Mouse (Mus musculus) skeletal muscle tissue, adult 2 months (tissue): ENCODE results near the gene Gnai2.

Experiments
- DNase-seq: peaks from one replicate; pipeline ENCODE4 v3.0.0-alpha.2; 2012; ENCODE audit warnings: low read depth, low spot score

Gene Gnai2

DNA sequence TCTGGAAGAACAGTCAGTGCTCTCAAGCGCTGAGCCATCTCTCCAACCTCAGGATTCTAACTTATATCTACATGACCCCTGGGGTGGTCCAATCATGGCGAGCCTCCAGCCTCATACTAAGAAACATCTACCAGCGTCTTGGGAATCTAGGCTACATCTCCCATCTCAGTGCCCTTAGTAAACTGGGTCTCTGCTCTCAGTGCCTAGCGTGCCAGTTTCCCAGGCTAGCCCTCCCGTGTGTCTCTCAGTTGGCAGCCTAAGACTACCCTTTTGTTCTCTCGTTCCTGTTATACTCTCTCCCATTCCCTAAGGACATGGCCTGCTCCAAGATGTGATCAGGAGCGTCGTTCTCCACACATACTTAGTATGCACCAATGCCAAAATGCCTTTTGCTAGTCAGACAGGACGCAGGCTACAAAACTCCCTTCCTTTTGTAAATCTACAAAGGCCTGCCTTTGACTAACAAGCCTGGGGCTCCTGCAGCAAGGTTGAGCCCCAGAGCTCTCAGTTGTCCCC, 3.8 kb downstream of the Gnai2 start:
- no peak for DNase-seq

GRCm38 (mm10) chr9:107630576-107630975, 4.6 kb downstream of the Gnai2 start:
- DNase-seq, result no peak

GRCm38 (mm10) chr9:107629901-107630425, 5.2 kb downstream of the Gnai2 start:
- no peak for DNase-seq

- no peak for DNase-seq
Measured at GRCm38 (mm10) chr9:107629411-107629730, 5.8 kb downstream of the Gnai2 start.

GRCm38 (mm10) chr9:107628721-107629410, 6.3 kb downstream of the Gnai2 start:
- no peak for DNase-seq

DNA sequence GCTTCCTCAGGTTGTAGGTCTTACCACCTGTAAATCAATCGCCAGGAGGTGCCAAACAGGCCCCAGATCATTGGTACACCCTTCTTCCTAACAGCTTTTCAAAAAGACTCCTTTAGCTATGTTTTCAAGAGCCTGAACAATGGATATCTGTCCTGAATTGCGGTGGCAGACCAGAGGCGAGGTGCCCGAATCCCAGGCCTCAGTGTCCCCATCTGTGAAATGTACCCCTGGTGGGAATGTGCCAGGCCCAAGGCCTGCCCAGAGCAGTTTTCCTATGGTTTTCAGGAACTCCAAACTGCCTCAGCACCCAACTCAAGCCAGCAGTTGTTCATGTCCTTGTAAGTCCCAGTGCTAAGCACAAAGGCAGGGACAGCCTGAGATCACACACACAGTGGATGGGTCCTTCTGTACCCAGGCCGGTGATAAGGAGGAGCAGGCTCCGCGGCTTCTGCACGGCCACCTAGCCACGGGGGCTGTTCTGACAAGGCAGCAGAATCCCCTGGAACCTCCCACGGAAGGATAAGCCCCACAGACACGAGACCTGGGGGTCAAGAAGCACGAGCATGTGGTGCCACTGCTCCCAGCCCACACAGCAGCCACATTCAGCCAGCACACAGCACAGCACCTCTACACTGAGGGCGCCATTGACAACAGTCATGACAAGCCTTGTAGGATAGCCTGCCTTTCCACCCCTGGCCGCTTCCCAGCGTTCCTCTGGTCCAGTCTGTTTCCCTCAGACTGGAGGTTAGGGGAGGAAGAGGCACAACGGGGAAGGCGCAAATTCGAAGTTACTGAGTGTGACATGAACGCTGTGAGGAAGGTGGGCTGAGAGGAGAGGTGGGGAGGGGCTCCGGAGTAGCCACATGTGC, 7.5 kb downstream of the Gnai2 start:
- no peak for DNase-seq

GRCm38 (mm10) chr9:107626844-107627277, 8.3 kb downstream of the Gnai2 start:
- no peak for DNase-seq

GRCm38 (mm10) chr9:107626158-107626843, 8.9 kb downstream of the Gnai2 start:
- no peak for DNase-seq

- DNase-seq, result no peak
Measured at GRCm38 (mm10) chr9:107625351-107626128, 9.6 kb downstream of the Gnai2 start.

- DNase-seq, result no peak
Measured at GRCm38 (mm10) chr9:107624951-107625350, 10.2 kb downstream of the Gnai2 start.

DNA sequence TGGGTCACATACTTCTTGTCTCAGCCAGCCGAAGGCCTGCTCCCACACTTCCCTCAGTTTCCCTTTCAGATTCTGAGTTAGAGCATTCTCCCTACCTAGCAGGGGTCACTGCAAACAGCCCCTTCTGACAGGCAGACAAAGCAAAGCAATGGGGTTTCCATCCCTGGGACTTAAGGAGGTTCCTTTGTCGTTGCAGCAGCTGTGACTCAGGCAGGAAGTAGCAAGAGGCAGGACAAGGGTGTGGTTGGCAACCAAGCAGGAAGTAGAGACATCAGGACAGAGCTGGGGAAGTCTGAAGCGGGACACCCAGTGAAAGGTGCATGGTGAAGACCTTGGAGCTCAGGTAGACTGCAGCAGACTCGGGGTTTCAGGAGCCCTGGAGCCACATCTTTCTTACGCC, 10.6 kb downstream of the Gnai2 start:
- DNase-seq, result no peak

GRCm38 (mm10) chr9:107620954-107621353, 14.2 kb downstream of the Gnai2 start:
- DNase-seq, result no peak

DNA sequence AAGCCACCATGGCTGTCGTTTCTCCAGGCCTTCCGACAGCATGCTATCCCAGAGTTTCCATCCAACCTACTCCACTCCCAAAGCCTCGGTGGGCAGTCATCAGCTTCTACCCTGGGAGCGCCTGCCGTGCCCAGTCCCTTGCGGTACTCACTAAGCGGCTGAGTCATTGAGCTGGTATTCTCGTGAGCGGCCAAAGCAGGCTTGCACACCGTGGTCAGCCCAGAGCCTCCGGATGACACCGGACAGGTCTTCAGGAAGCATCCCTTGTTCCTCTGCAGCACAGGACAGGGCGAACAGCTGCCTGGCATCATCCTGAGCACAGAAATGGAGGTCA, 15.7 kb downstream of the Gnai2 start:
- no peak for DNase-seq

DNA sequence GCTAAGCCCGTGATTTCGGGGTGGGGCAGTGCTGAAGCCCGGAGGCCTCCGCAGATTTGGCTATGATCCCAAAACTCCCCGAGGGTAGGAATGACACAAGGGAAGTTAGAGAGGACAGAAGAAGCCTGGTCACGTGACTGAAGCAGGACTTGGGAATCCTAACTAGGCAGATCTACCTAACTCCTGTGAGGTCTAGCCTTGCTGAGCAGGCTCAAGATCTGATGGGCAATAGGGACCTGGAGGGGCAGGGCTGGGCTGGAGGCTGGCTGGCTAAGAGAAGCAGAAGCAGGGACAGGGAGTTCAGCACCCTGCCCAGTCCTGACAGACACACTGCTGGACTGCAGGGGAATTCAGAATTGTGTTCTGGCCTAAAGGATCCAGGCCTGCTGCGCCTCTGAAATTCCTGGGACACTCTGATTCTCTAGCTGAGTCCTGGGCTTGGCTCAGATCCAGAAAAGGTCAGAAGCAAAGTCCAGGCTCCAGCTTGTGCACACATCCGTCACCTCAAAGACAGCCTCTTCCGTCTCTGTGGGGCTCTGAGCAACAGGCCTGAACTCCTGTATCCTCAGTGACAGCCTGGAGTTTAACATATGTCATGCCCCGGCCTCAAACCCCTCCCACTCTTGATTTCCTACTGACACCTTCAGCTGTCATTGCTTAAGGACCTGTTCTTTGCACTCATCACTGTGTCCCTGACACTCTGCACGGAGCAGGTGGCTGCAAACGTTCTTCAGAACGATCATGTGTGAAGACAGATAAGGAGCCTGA, 16.2 kb downstream of the Gnai2 start:
- DNase-seq, result no peak

- DNase-seq, result no peak
Measured at GRCm38 (mm10) chr9:107618098-107618497, 17.1 kb downstream of the Gnai2 start.

- DNase-seq, result no peak
Measured at GRCm38 (mm10) chr9:107617461-107617860, 17.7 kb downstream of the Gnai2 start.

- DNase-seq, result no peak
Measured at GRCm38 (mm10) chr9:107615035-107615434, 20.1 kb downstream of the Gnai2 start.

GRCm38 (mm10) chr9:107612945-107613569, 22.1 kb downstream of the Gnai2 start:
- no peak for DNase-seq

DNA sequence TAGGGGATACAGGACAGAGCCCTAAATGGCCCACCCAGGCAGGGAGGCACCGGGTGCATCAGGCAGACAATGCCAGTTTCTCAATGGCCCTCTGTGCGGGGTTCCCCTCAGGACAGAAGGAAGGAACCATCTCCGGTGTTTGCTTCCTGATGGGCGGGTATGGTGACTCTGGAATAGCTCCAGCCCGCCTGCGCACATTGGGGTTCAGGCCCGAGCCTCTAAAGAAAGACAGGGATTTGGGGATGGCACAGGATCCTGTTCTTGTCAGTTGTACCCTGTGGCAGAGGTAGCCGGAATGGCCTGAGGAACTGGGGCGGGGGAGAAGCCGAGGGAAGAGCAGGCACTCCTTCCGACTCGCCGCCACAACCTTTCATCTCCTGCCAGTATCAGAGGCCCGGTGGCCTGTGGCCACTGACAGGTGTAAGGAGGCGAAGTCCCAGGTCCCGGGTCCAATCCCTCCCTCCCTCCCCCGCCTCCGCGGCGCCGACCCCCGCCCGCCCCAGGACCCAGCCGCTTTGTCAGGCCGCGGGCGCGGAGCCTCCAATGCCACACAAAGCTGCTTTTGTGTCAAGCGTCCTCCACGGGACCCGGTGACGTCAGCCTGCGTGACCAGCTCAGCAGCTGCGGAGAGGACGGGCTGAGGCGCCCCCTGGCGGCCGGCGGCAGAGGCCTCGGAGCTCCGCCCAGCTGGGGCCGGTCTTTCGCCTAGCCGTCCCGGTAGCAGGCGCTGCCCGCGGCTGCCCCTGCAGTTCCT, 22.8 kb downstream of the Gnai2 start:
- peak; percentile 97 for DNase-seq
